Mouse (Mus musculus): ENCODE results near the gene Olfr503. TPM values are rescaled to one million over a fixed set of nuclear protein-coding genes. Genes with fewer than 3 reads are reported as not detected.
"Not testable (repeated sequence)": the region's sequence is repeated elsewhere in the genome, so short reads cannot be mapped to it uniquely, and the experiment has no call there.

Olfr503 gene
- not detected in 2 replicates for polyA plus RNA-seq (2014; fragmentation: Nextera tagmentation; extraction: Ambion mirVana)

DNA sequence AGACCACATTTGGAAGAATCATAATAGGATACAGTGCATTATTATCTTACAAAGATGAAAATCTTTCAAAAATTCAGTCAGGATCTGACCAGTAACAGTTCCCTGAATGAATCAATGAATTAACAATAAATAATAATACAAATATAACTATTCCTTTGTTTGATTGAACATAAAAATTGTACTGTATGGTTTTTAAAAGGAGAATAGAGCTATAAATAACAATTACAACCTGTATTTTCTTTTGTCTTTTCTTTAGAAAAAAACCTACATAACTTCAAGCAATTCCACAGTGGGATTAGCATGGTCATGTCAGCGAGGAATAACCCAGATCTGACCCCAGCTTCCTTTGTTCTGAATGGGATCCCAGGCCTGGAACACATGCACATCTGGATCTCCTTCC, at the start of gene Olfr503:
Gene Olfr503, plus strand, starts transcription at position 301 of the 400 bp plus-strand sequence.
- not testable (repeated sequence) for H3K4me2 ChIP-seq (ENCODE audit: low read depth, low read length); H3K4me1 ChIP-seq (ENCODE audit: control insufficient read depth, insufficient read depth, low read length); H3K27me3 ChIP-seq (ENCODE audit: control insufficient read depth, insufficient read depth, low read length); H3K9me3 ChIP-seq (replicated peaks; ENCODE audit: control insufficient read depth, low read length); H3K4me3 ChIP-seq (ENCODE audit: low read depth, low read length); DNase-seq (ENCODE audit: low spot score); H3K9ac ChIP-seq (replicated peaks; ENCODE audit: low read length); ATAC-seq (replicated peaks; ENCODE audit: insufficient number of reproducible peaks, low FRiP score, low TSS enrichment, low read depth); H3K36me3 ChIP-seq (replicated peaks; ENCODE audit: control insufficient read depth, insufficient read depth, low read depth, low read length); H3K27ac ChIP-seq (replicated peaks; ENCODE audit: low read depth, low read length)
- 58% methylated on average over 1 of the region's 1 CpGs for WGBS

DNA sequence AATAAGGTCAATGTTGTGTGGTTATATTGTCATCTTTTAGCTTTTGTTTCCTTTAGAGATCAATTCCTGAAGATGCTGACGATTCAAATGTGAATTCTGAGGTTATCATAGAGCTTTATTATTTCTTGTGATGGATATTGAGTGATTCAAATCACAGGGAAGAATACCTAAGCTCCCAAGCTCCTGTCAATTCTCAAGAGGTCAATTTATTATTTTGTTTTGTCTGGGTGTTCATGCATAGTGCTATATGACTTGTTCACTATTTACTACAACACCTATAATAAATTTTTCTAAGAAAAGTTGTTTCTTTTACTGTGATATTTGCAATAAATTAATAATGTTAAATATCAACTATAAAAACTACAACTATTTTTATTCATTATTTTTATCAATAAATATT, 19.4 kb upstream of the Olfr503 start, which contains the start of gene Olfr502:
Gene Olfr502, minus strand, starts transcription at position 101 of the 400 bp plus-strand sequence.
- Histone ChIP-seq H3K9ac (replicated peaks; ENCODE audit: low read length) (no peak within 1 kb of the TSS), H3K4me2 (ENCODE audit: low read depth, low read length) (no peak within 1 kb of the TSS), H3K4me3 (ENCODE audit: low read depth, low read length) (no peak within 1 kb of the TSS), H3K4me1 (ENCODE audit: control insufficient read depth, insufficient read depth, low read length) (no peaks in the 10 kb centered on the region), H3K9me3 (replicated peaks; ENCODE audit: control insufficient read depth, low read length) (no peaks in the 10 kb centered on the region), H3K36me3 (replicated peaks; ENCODE audit: control insufficient read depth, insufficient read depth, low read depth, low read length) (no peaks in the 10 kb centered on the region), H3K27ac (replicated peaks; ENCODE audit: low read depth, low read length) (no peak within 1 kb of the TSS), H3K27me3 (ENCODE audit: control insufficient read depth, insufficient read depth, low read length) (no peaks in the 10 kb centered on the region)
- DNase-seq (ENCODE audit: low spot score), result no peak
- ATAC-seq (replicated peaks; ENCODE audit: insufficient number of reproducible peaks, low FRiP score, low TSS enrichment, low read depth), result no peak
- WGBS, result 73% methylated on average over 1 of the region's 1 CpGs

DNA sequence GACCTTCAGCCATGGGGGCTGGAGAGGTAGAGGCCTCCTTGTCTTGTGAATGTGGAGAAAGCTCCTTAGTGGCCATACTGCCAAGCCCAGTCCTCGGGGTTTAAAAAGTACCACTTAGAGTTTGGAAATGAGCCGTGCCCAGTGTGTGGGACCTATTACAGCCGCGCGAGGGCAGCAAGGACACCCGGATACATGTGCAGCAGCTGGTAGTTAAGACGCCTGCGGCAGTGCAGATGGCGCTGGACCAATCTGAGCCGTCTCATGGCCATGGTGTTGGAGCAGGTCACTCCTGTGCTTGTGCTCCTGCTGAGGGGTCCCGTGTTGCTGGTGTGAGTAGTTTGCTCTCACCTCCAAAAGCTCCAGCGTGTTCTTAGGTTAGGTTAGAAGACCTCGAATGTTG, 1.9 kb upstream of the Olfr503 start:
- 85% methylated on average over 13 of the region's 13 CpGs for WGBS
- Histone ChIP-seq H3K9me3 (replicated peaks; ENCODE audit: control insufficient read depth, low read length) (no peaks in the 10 kb centered on the region), H3K27me3 (ENCODE audit: control insufficient read depth, insufficient read depth, low read length) (no peaks in the 10 kb centered on the region), H3K4me2 (ENCODE audit: low read depth, low read length) (no peak overlapping the region), H3K4me1 (ENCODE audit: control insufficient read depth, insufficient read depth, low read length) (no peaks in the 10 kb centered on the region), H3K4me3 (ENCODE audit: low read depth, low read length) (no peak overlapping the region), H3K27ac (replicated peaks; ENCODE audit: low read depth, low read length) (no peak overlapping the region), H3K9ac (replicated peaks; ENCODE audit: low read length) (no peak overlapping the region), H3K36me3 (replicated peaks; ENCODE audit: control insufficient read depth, insufficient read depth, low read depth, low read length) (no peaks in the 10 kb centered on the region)
- DNase-seq (ENCODE audit: low spot score) (no peak), ATAC-seq (replicated peaks; ENCODE audit: insufficient number of reproducible peaks, low FRiP score, low TSS enrichment, low read depth) (no peak)

DNA sequence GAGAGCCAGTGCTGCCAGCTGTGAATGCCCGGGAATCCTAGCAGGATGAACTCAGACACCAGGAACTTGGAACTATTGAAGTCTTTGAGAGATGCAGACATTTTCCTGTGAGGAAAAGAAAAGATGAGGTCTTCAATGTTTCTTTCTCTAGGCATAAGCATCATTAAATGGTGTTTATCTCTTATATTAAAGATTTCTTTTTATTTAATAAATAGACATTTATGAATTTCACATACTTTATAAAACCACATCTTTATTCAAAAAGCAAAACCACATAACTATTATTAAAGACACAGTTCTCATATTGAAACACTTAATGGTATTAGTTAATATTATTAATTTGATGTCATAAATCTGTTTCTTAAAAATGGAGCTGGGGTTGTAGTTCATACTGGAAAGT, 21.4 kb downstream of the Olfr503 start, which contains the start of gene Olfr504:
Gene Olfr504, minus strand, starts transcription at position 101 of the 400 bp plus-strand sequence.
- H3K9ac ChIP-seq (replicated peaks; ENCODE audit: low read length), result no peak within 1 kb of the TSS
- no peaks in the 10 kb centered on the region for H3K36me3 ChIP-seq (replicated peaks; ENCODE audit: control insufficient read depth, insufficient read depth, low read depth, low read length)
- H3K4me1 ChIP-seq (ENCODE audit: control insufficient read depth, insufficient read depth, low read length), result no peaks in the 10 kb centered on the region
- H3K27me3 ChIP-seq (ENCODE audit: control insufficient read depth, insufficient read depth, low read length), result no peaks in the 10 kb centered on the region
- DNase-seq (ENCODE audit: low spot score), result no peak
- ATAC-seq (replicated peaks; ENCODE audit: insufficient number of reproducible peaks, low FRiP score, low TSS enrichment, low read depth), result no peak
- H3K9me3 ChIP-seq (replicated peaks; ENCODE audit: control insufficient read depth, low read length), result no peaks in the 10 kb centered on the region
- no peak within 1 kb of the TSS for H3K4me3 ChIP-seq (ENCODE audit: low read depth, low read length)
- WGBS, result 85% methylated on average over 1 of the region's 1 CpGs
- H3K27ac ChIP-seq (replicated peaks; ENCODE audit: low read depth, low read length), result no peak within 1 kb of the TSS
- H3K4me2 ChIP-seq (ENCODE audit: low read depth, low read length), result no peak within 1 kb of the TSS

DNA sequence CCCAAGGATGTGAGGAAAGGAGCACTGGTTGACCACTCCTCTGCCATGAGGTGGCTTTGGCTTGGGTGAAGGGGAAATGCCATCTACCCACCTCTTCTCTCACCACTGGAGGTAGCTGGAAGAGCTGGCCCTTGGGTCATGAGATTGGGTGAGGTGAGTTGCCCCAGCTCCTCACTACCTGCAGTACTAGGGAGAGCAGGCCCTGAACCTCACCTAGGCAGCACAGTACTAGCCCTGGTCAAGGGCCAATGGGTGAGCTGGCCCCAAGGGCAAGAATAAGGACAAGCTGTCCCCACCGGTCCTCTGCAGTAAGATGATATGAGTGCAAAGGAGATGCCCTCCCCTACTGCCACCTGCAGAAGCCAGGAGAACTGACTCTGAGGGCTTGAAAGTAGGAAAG, 45.5 kb downstream of the Olfr503 start:
- H3K36me3 ChIP-seq (replicated peaks; ENCODE audit: control insufficient read depth, insufficient read depth, low read depth, low read length), result no peaks in the 10 kb centered on the region
- ATAC-seq (replicated peaks; ENCODE audit: insufficient number of reproducible peaks, low FRiP score, low TSS enrichment, low read depth) (no peak), DNase-seq (ENCODE audit: low spot score) (no peak)
- no peak overlapping the region for H3K27ac ChIP-seq (replicated peaks; ENCODE audit: low read depth, low read length)
- H3K4me2 ChIP-seq (ENCODE audit: low read depth, low read length), result no peak overlapping the region
- no peaks in the 10 kb centered on the region for H3K4me1 ChIP-seq (ENCODE audit: control insufficient read depth, insufficient read depth, low read length)
- no peaks in the 10 kb centered on the region for H3K27me3 ChIP-seq (ENCODE audit: control insufficient read depth, insufficient read depth, low read length)
- H3K4me3 ChIP-seq (ENCODE audit: low read depth, low read length), result no peak overlapping the region
- no peak overlapping the region for H3K9ac ChIP-seq (replicated peaks; ENCODE audit: low read length)
- no peaks in the 10 kb centered on the region for H3K9me3 ChIP-seq (replicated peaks; ENCODE audit: control insufficient read depth, low read length)
- 79% methylated on average over 1 of the region's 1 CpGs for WGBS

Other genes with a start within 250 kb of the Olfr503 start
- not detected in 2 replicates for gene Olfr491, start 231.1 kb upstream of the Olfr503 start, polyA plus RNA-seq (2014; fragmentation: Nextera tagmentation; extraction: Ambion mirVana)
- not detected in 2 replicates for gene Olfr492, start 220.9 kb upstream of the Olfr503 start, polyA plus RNA-seq (2014; fragmentation: Nextera tagmentation; extraction: Ambion mirVana)
- not detected in 2 replicates for gene Olfr493, start 197.5 kb upstream of the Olfr503 start, polyA plus RNA-seq (2014; fragmentation: Nextera tagmentation; extraction: Ambion mirVana)
- gene Olfr494, start 179.2 kb upstream of the Olfr503 start, polyA plus RNA-seq (2014; fragmentation: Nextera tagmentation; extraction: Ambion mirVana), result not detected in 2 replicates
- gene Olfr495, start 151.4 kb upstream of the Olfr503 start, polyA plus RNA-seq (2014; fragmentation: Nextera tagmentation; extraction: Ambion mirVana), result not detected in 2 replicates
- not detected in 2 replicates for gene Olfr497, start 124.1 kb upstream of the Olfr503 start, polyA plus RNA-seq (2014; fragmentation: Nextera tagmentation; extraction: Ambion mirVana)
- not detected in 2 replicates for gene Olfr498, start 79.2 kb upstream of the Olfr503 start, polyA plus RNA-seq (2014; fragmentation: Nextera tagmentation; extraction: Ambion mirVana)
- gene Olfr502, start 19.5 kb upstream of the Olfr503 start, polyA plus RNA-seq (2014; fragmentation: Nextera tagmentation; extraction: Ambion mirVana), result not detected in 2 replicates
- not detected in 2 replicates for gene Olfr504, start 21.3 kb downstream of the Olfr503 start, polyA plus RNA-seq (2014; fragmentation: Nextera tagmentation; extraction: Ambion mirVana)
- not detected in 2 replicates for gene Olfr506, start 66.3 kb downstream of the Olfr503 start, polyA plus RNA-seq (2014; fragmentation: Nextera tagmentation; extraction: Ambion mirVana)
- gene Olfr507, start 77.3 kb downstream of the Olfr503 start, polyA plus RNA-seq (2014; fragmentation: Nextera tagmentation; extraction: Ambion mirVana), result not detected in 2 replicates
- not detected in 2 replicates for gene Olfr508, start 85.5 kb downstream of the Olfr503 start, polyA plus RNA-seq (2014; fragmentation: Nextera tagmentation; extraction: Ambion mirVana)
- not detected in 2 replicates for gene Olfr509, start 107.4 kb downstream of the Olfr503 start, polyA plus RNA-seq (2014; fragmentation: Nextera tagmentation; extraction: Ambion mirVana)
- not detected in 2 replicates for gene Olfr510, start 121.9 kb downstream of the Olfr503 start, polyA plus RNA-seq (2014; fragmentation: Nextera tagmentation; extraction: Ambion mirVana)
- gene Olfr512, start 168.8 kb downstream of the Olfr503 start, polyA plus RNA-seq (2014; fragmentation: Nextera tagmentation; extraction: Ambion mirVana), result not detected in 2 replicates
- gene Olfr513, start 206.4 kb downstream of the Olfr503 start, polyA plus RNA-seq (2014; fragmentation: Nextera tagmentation; extraction: Ambion mirVana), result not detected in 2 replicates